Mouse (Mus musculus): ENCODE measurements around the gene Psenen. TPM values are rescaled to one million over a fixed set of nuclear protein-coding genes. Genes with fewer than 3 reads are reported as not detected.

The Psenen gene
- total RNA-seq, 2 experiments from 2014 or later, result 93.7 to 104 TPM

DNA sequence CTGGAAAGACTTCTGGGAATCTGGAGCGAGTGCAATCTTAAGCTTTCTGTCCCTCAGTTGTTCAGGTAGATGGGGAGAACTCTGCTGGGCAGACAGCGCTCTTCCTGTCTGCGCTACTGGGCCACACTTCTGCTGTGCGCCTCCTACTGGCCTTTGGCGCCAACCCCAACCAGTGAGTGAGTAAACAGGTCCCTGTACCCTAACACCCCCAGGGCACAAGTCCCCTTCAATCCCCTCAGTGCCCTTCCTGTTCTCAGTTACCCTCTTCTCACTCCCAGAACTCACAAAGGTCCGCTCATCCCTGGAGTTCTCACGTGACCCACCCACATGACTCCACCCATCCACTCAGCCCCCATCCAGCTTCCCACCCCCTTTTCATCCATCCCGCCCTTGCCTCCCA is 45.1 kb downstream of the Psenen start:
- no peak for DNase-seq

DNA sequence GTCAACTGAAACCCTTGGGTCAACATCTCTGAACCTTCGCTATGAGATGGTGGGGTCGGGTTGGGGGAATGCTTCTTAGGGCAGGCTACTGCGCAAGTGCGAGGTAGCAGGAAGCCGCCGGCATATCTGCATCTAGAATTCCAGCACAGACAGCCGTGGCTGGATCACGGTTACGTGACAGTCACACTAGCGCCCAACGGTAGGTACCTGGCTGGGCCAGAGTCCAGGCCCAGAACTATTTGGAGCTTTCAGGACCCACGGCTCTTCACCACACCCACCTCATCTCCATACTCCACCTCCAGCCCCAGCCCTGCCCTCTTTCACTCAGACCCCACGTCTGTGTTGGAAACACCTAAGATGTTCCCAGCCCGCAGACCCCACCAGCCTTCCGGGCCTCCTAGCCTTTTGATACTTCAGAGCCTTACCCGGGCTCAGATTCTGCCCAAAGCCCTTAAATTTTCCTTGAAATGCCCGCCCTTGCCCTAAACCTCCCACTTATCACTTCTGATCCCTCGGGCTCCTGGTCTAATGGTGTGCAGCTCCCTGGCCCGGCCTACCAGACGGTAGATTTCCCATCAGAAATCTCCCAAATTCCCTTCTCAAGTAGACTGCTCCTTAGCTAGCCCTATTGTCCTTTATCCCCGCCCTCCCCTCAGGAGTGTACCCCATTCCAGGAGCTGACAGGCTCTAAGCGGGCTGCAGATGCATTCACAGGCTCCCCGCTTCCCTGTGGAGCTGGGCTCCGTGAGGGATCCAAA is 48.2 kb downstream of the Psenen start:
- DNase-seq, result no peak

Small RNAs within 50 kb of the gene (microRNA-seq; reads per million reads assigned to microRNA genes)
- gene Gm38670, result 0.25 to 1.9 reads per million in 2 experiments
- gene Mir3569, result 0 to 0.32 reads per million in 2 experiments

Other genes starting within 250 kb of the Psenen start
- 1 to 10 TPM; 1.8 TPM for gene Syne4, start 248.8 kb downstream of the Psenen start, total RNA-seq (2021)
- gene E130208F15Rik, start 241.9 kb downstream of the Psenen start, total RNA-seq (2021), result 1 to 10 TPM; 1.0 to 1.2 TPM
- gene Sdhaf1, start 239.7 kb downstream of the Psenen start, total RNA-seq (2021), result 10 to 100 TPM; 10.3 to 11.5 TPM
- 1 to 10 TPM; 1.6 to 3.1 TPM for gene Lrfn3, start 200.9 kb downstream of the Psenen start, total RNA-seq (2021)
- 10 to 100 TPM; 11.9 to 22.2 TPM for gene Tyrobp, start 149.9 kb downstream of the Psenen start, total RNA-seq (2021)
- under 1 TPM; 0.66 to 0.72 TPM for gene Hcst, start 143.8 kb downstream of the Psenen start, total RNA-seq (2021)
- gene Nfkbid, start 141.9 kb downstream of the Psenen start, total RNA-seq (2021), result under 1 TPM; 0.14 to 0.45 TPM
- gene Aplp1, start 118.1 kb downstream of the Psenen start, total RNA-seq (2021), result 1 to 10 TPM; 3.3 to 4.4 TPM
- gene Kirrel2, start 105.9 kb downstream of the Psenen start, total RNA-seq (2021), result not detected
- gene Nphs1, start 105.3 kb downstream of the Psenen start, total RNA-seq (2021), result not detected
- not detected for gene Prodh2, start 70.0 kb downstream of the Psenen start, total RNA-seq (2021)
- gene Arhgap33, start 28.6 kb downstream of the Psenen start, total RNA-seq (2021), result 1 to 10 TPM; 3.2 to 4.8 TPM
- gene Hspb6, start 11.4 kb downstream of the Psenen start, total RNA-seq (2021), result 100 to 1,000 TPM; 304 to 323 TPM
- gene Proser3, start 11.3 kb downstream of the Psenen start, total RNA-seq (2021), result 1 to 10 TPM; 3.8 to 6.2 TPM
- gene Lin37, start 3.8 kb downstream of the Psenen start, total RNA-seq (2021), result 10 to 100 TPM; 11.0 to 16.3 TPM
- gene U2af1l4, start 326 bp downstream of the Psenen start, total RNA-seq (2021), result 10 to 100 TPM; 56.3 to 57.5 TPM
- gene Gm49396, start 283 bp downstream of the Psenen start, total RNA-seq (2021), result 1 to 10 TPM; 1.5 to 2.3 TPM
- gene Igflr1, start 1.8 kb upstream of the Psenen start, total RNA-seq (2021), result 1 to 10 TPM; 1.4 to 2.3 TPM
- gene Kmt2b, start 25.1 kb upstream of the Psenen start, total RNA-seq (2021), result 10 to 100 TPM; 21.4 to 26.8 TPM
- not detected for gene Zbtb32, start 35.3 kb upstream of the Psenen start, total RNA-seq (2021)
- gene Upk1a, start 49.2 kb upstream of the Psenen start, total RNA-seq (2021), result under 1 TPM; 0.16 to 0.29 TPM
- gene Cox6b1, start 62.5 kb upstream of the Psenen start, total RNA-seq (2021), result 1,000 to 10,000 TPM; 1,178 to 1,379 TPM
- not detected for gene Etv2, start 72.2 kb upstream of the Psenen start, total RNA-seq (2021)
- 10 to 100 TPM; 42.4 to 44.4 TPM for gene Rbm42, start 86.7 kb upstream of the Psenen start, total RNA-seq (2021)
- gene Haus5, start 101.4 kb upstream of the Psenen start, total RNA-seq (2021), result 1 to 10 TPM; 3.7 to 5.7 TPM
- 1 to 10 TPM; 1.3 to 1.5 TPM for gene Pmis2, start 108.0 kb upstream of the Psenen start, total RNA-seq (2021)
- not detected for gene 2200002J24Rik, start 135.3 kb upstream of the Psenen start, total RNA-seq (2021)
- gene Atp4a, start 148.6 kb upstream of the Psenen start, total RNA-seq (2021), result not detected
- gene Tmem147, start 165.9 kb upstream of the Psenen start, total RNA-seq (2021), result 100 to 1,000 TPM; 166 to 178 TPM
- gene Gapdhs, start 180.1 kb upstream of the Psenen start, total RNA-seq (2021), result not detected
- 1 to 10 TPM; 3.5 to 5.8 TPM for gene Sbsn, start 187.8 kb upstream of the Psenen start, total RNA-seq (2021)
- under 1 TPM in 1 of 2 experiments, not detected in 1; 0.33 TPM for gene Dmkn, start 200.1 kb upstream of the Psenen start, total RNA-seq (2021)
- 1 to 10 TPM; 3.4 to 6.0 TPM for gene Krtdap, start 224.3 kb upstream of the Psenen start, total RNA-seq (2021)

Data from gastrocnemius, postnatal 10 days (tissue).